Comparison of ENCODE assay signal across 28 mouse cellular contexts in the genomic region with DNA sequence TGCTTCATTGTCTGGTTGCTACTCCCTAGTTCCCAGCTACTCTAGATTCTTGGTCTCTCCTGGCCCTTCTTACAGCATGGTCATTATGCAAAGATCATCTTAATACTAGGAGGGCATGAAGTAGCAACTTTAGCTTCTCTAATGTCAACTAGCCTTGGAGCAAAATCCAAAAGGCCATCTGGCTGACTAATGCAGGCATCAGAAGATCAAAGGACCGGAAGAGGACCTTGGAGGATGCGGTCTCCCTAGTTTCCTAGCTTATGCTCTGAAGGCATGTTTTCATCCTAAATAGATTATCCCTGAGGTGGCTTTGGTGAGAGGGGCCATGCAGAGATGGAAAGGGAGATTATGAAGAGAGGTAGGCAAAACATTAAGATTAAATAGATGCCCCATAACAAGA.
DNase-seq lines count a peak whose midpoint lies in the region; ATAC-seq lines count a peak whose summit lies in the region.
"Had no signal": no experiment of that assay in that cellular context is flagged by ENCODE, and none has a peak within 500 bp of the region (broad histone marks: within the 10 kb centered on the region; RNA-seq: fewer than 3 reads in every experiment).

No protein-coding gene starts in this region.

- H3K4me1 ChIP-seq in embryonic facial prominence, embryonic 13.5 days, result peaks cover 45% of the 10 kb centered on the region
- peaks cover 43% of the 10 kb centered on the region for H3K4me1 ChIP-seq in limb, embryonic 12.5 days (replicated peaks)
- H3K4me1 ChIP-seq: liver, embryonic 12.5 days; megakaryocyte, embryonic 14.5 days had no signal

- ATAC-seq in embryonic facial prominence, embryonic 13.5 days (ENCODE audit: insufficient number of reproducible peaks, insufficient read depth, low FRiP score, low TSS enrichment, low read depth), result no peak
- ATAC-seq in limb, embryonic 12.5 days (ENCODE audit: insufficient number of reproducible peaks, insufficient read depth, low FRiP score, low TSS enrichment, low read depth), result no peak
- ATAC-seq: forebrain, embryonic 13.5 days; intestine, postnatal 0 days; liver, embryonic 12.5 days; liver, postnatal 0 days had no signal

- H3K9ac ChIP-seq in embryonic facial prominence, embryonic 13.5 days, result no peak overlapping the region
- no peak overlapping the region for H3K9ac ChIP-seq in limb, embryonic 12.5 days (replicated peaks)
- H3K9ac ChIP-seq: forebrain, embryonic 13.5 days; heart, embryonic 12.5 days; hindbrain, embryonic 14.5 days; liver, embryonic 12.5 days; liver, postnatal 0 days; midbrain, embryonic 12.5 days; neural tube, embryonic 13.5 days; stomach, embryonic 15.5 days had no signal

- H3K27ac ChIP-seq in embryonic facial prominence, embryonic 13.5 days, result peak overlapping the region; percentile 24; the same call in 1 of the 2 replicates
- peak overlapping the region; percentile 94 for H3K27ac ChIP-seq in limb, embryonic 12.5 days
- H3K27ac ChIP-seq: forebrain, embryonic 13.5 days; heart, adult 2 months; hindbrain, embryonic 14.5 days; left cerebral cortex, adult 2 months; liver, embryonic 12.5 days; midbrain, embryonic 12.5 days; neural tube, embryonic 13.5 days; stomach, embryonic 15.5 days had no signal

- WGBS in embryonic facial prominence, embryonic 13.5 days, result 12% methylated on average over 2 of the region's 2 CpGs
- WGBS in limb, embryonic 12.5 days, result 28% methylated on average over 2 of the region's 2 CpGs

- no peaks in the 10 kb centered on the region for H3K27me3 ChIP-seq in embryonic facial prominence, embryonic 13.5 days
- H3K27me3 ChIP-seq in limb, embryonic 12.5 days, result no peaks in the 10 kb centered on the region
- H3K27me3 ChIP-seq: CH12.LX; forebrain, embryonic 13.5 days; heart, embryonic 12.5 days; liver, embryonic 12.5 days; midbrain, embryonic 12.5 days; neural tube, embryonic 13.5 days; stomach, embryonic 15.5 days had no signal

- H3K4me3 ChIP-seq in embryonic facial prominence, embryonic 13.5 days, result no peak overlapping the region
- H3K4me3 ChIP-seq in limb, embryonic 12.5 days (replicated peaks), result no peak overlapping the region
- H3K4me3 ChIP-seq: forebrain, embryonic 13.5 days; heart, adult 2 months; heart, embryonic 12.5 days; left cerebral cortex, adult 2 months; liver, embryonic 12.5 days; megakaryocyte, embryonic 14.5 days; midbrain, embryonic 12.5 days; neural tube, embryonic 13.5 days; stomach, embryonic 15.5 days had no signal

- H3K36me3 ChIP-seq in embryonic facial prominence, embryonic 13.5 days, result no peaks in the 10 kb centered on the region
- no peaks in the 10 kb centered on the region for H3K36me3 ChIP-seq in limb, embryonic 12.5 days
- H3K36me3 ChIP-seq: heart, embryonic 12.5 days; liver, embryonic 12.5 days; midbrain, embryonic 12.5 days; neural tube, embryonic 13.5 days; stomach, embryonic 15.5 days had no signal

- peak; percentile 18 for DNase-seq in heart, adult 11 months
- no peak for DNase-seq in heart, postnatal 4 days
- DNase-seq in embryo, embryonic 10.5 days (ENCODE audit: low spot score), result peak; percentile 31
- no peak for DNase-seq in ovary, postnatal 14 days (ENCODE audit: low spot score)
- DNase-seq in frontal cortex, adult 2 months (ENCODE audit: extremely low spot score in 1 of 2, low spot score in 1 of 2), result no peak
- DNase-seq in kidney, adult 9 months, result no peak
- DNase-seq: cerebellum, adult 8-10 months; cerebellum, postnatal 36 days; gastrocnemius, postnatal 25 days; heart, adult 2 months; kidney, postnatal 14 days; liver, postnatal 0 days; lung, postnatal 4 days; retina, postnatal 1 day; right cerebral cortex, postnatal 14 days had no signal

- no peak overlapping the region for H3K4me2 ChIP-seq in embryonic facial prominence, embryonic 13.5 days
- H3K4me2 ChIP-seq in limb, embryonic 12.5 days, result no peak overlapping the region
- H3K4me2 ChIP-seq: forebrain, embryonic 13.5 days; heart, embryonic 12.5 days; hindbrain, embryonic 14.5 days; liver, embryonic 12.5 days; midbrain, embryonic 12.5 days; neural tube, embryonic 13.5 days; stomach, embryonic 15.5 days had no signal

- no peaks in the 10 kb centered on the region for H3K9me3 ChIP-seq in embryonic facial prominence, embryonic 13.5 days
- no peaks in the 10 kb centered on the region for H3K9me3 ChIP-seq in limb, embryonic 12.5 days
- H3K9me3 ChIP-seq: forebrain, embryonic 13.5 days; heart, embryonic 12.5 days; liver, embryonic 12.5 days; megakaryocyte, embryonic 14.5 days; midbrain, embryonic 12.5 days; neural tube, embryonic 13.5 days; stomach, embryonic 15.5 days had no signal

Comparison
In these comparisons a context has a peak if more than half of its experiments do, and no peak if none do; other contexts are left out.
1. DNase-seq: peak in heart, adult 11 months (single experiment) and embryo, embryonic 10.5 days (single experiment); none in heart, postnatal 4 days (single experiment), ovary, postnatal 14 days (single experiment), frontal cortex, adult 2 months (0 of 2) and kidney, adult 9 months (single experiment).